Mouse (Mus musculus) layer of hippocampus, adult 9-10 months (tissue): ENCODE data around the gene Fam102a.
A peak's percentile ranks its signal among the peaks of the same experiment; 100 is the strongest.

ENCODE experiments used
- DNase-seq: peaks from one replicate; pipeline ENCODE4 v3.0.0; 2022; ENCODE audit warnings: low spot score

The Fam102a gene

DNA sequence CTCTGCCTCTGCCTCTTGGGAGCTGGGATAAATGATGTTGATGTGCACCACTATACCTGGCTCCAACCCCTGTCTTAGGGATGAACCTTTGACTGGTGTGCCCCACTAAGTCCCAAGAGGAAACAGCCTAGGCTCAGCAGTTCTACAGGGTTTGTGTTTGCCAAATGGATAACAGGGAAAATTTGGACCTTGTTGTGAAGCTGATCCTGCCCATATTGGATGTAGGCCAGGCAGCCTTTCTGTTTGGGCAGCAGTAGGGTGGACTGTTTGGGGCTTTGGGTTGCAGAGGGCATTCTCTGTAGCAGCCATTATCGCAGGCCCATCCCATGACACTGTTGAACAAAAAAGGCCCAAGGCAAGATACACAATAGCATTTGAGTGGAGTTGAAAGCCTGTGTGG is 11.8 kb downstream of the Fam102a start:
- no peak for DNase-seq

DNA sequence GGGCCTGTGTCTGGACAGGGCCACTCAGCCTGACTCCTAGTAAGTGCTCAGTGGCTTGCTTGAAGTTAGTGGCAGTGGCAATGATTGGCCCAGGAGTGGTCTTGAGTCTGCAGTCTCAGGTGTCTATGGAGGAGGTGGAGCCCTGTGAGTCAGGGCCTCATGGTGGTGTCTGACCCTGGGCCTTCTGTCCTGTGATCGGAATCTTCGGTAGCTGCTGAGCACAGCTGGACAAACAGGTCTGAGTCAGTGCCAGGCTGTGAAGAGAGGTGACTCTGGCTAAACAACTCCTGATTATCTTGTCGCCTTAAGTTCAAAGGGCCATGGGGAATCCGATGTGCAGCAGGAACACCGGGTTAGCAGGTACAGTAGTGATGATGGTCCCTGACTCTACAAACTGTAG is 12.2 kb downstream of the Fam102a start:
- DNase-seq: no peak

DNA sequence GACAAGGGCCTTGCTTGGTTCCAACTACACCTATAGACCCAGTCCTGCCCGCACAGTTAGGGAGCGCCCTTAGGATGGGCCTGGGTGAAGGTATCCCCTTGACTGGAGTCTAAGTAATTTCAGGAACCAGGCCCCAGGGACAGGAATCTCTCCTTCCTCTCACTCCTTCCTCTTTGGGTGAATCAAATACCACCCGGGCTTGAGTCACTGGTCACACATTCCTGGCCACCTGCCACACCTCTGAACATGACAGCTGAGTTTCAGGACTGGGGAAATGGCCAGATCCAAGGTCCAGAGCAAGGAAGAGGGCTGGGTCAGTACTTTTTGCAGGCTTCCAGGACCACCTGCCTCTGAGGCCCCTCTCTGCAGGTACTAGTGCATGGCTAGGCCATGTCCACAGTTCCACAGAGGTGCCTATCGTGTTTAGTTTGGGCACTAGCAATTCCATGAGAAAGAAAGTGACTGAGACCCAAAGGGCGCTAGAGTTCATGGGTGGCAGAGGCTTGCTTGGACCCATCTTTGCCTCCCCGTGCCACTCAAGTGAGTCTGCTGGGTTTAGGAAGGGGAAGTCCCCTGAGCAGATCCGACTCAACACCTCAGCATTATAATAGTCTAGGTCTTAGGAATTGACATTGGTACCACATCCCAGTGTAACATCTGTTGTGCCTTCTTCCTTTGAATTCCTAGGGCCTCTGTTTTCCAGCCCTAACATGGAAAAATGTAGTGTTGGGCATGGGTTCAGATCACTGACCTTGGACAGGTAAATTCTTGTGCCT is 13.0 kb downstream of the Fam102a start:
- DNase-seq: no peak

DNA sequence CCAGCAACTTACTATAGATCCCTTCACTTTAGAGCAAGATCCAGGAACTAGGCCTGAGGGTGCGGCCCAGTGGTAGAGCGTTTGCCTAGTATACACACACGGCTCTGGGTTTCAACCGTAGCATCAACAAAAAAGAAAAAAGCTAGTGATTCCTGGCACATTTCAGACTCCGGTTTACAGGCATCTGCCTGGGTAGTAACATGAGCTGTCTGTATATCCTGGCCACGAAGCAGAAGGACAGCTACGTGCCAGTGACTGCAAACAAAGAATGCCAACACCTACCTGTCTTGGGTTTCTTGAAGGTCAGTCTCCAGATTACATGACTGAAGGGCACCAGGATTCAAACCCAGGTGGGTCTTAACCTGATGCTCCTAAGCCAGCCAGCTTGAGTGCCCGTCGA is 14.0 kb downstream of the Fam102a start:
- DNase-seq: no peak

DNA sequence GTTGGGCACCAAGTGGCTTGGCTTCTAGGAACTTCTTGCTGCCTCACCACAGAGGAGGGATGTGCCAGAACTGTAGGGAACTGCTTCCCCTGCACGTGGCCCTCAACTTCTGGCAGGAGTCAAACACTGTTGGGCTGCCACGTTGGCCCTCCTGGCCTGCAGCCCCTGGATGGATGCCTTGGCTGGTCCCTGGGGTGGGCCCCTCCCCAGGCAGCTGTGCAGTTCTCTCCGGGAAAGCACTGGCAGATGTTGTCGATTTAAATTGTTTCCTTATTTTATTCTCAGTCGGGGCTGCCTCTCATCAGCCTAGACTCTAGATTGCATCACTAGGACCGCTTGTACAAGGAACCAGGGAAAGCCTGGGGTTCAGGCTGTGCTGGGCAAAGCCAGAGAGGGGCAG is 14.6 kb downstream of the Fam102a start:
- no peak for DNase-seq

DNA sequence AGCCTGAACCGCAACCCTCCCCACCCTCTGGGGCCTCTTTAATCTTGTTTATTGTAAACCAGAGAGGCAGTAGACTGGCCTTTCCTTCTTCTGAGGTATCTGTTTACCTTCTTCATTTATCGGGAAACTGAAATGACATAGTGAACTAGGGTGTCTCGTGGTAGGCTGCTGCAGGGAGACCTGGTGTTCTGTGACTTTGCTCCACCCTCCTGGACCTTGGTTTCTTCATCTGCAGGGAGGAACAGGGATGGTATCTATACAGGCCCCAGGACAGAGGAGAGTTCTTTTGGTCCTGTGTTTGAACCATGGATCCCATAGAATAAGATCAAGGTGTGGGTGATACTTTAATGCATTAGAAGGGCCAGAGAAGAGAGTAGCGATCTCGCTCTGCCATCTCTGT is 16.1 kb downstream of the Fam102a start:
- no peak for DNase-seq

DNA sequence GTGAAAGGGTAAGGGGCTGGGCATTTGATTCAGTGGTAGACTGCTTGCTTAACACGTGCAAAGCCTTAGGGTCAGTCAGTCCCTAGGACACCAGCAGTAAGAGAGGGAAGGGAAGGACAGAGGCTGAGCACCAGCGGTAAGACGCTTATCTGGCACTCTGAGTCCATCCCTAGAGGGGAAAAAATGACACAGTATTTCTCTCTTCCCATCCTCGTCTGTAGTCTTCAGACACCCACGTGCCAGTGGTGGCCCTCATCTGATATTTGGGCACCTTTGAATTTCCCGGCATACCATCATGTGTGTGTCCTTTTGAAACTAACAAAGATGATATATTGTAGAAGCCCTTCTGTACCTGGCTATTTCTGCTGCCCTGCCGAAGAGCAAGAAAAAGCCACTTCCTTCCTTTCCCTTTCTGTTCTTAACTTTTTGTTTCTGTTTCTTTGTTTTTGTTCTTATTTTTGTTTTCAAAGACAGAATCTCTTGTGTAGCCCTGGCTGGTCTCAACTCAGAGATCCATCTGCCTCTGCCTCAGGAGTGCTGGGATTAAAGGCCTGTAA is 18.5 kb downstream of the Fam102a start:
- no peak for DNase-seq

DNA sequence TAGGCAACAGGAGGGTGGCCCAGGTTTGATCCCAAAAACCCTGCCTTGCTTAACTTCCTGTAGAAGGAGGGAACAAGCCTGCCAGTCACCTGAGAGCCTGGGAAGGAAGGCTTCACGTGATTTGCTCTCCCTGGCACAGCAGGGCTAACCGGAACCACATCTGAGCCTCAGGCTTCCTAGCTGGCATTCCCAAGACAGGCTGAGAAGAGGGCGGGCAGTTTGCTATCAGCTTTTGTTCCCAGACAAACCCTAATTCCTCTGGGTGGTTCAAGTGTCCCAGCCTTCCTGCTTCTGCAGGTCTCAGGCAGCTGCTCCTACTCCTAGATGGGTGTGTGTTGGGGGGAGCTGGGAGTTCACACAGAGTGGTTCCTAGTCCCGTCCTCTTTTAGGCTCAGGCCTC is 20.4 kb downstream of the Fam102a start:
- DNase-seq: no peak

DNA sequence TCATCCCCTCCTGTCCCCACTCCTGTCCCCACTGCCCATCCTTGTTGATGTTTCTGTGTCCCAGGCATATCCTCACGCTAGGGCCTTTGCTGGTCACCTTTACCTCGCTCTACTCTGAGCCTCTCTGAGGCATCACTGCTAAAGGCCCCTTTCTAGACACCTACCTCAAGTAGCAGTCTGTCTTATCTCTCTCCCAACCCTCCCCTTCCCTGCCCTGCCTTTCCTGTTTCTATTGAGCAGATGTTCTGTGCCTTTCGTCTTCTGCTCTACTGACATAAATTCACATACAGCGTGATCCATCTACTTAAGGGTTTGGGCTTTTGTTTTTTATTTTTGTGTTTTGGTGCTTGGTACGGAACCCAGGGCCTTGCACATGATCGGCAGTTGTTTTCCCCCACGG is 20.9 kb downstream of the Fam102a start:
- DNase-seq: no peak

DNA sequence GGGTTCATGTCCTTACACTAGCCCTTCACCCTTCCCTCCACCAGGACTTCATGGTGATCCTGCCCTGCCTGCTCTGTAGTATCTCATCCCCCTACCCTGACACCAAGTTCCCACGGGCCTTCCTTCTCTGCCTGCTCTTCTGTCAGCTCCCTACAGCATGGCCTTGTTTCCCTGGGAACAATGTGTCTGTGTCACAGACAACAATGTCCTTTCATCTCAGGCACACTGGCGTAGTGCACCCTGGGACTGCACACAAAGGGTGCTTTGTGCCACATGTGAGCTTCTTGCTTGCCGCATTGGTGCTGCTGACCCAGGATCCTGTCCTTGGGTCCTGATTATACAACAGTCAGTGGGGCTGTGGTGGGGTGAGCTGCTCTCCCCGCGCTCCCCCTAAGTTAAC is 24.4 kb downstream of the Fam102a start:
- DNase-seq: no peak

DNA sequence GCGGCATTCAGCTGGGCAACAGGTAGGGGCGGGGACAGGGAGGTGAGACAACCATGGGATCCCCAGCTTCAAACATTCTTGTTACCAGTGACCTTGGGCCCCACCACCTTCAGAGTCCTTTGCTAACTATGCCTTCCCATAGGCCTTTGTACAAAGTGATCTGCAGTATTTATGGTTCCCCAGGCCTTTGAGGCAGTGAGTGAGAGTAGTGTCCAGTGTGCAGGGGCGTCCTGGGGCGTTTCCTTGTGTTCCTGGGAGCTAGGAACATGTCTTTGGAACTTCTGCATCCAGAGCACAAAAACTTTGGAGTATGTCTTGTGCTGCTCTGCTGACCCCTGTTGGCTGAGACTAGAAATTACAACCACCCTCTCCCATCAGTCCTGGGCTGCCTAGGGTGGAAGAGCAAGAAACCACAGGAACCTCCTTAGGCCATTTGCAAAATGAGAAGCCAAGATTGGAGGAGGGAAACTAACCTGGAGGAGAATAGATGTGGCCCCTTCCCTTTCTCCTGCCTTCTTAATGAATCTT is 31.5 kb downstream of the Fam102a start:
- no peak for DNase-seq

DNA sequence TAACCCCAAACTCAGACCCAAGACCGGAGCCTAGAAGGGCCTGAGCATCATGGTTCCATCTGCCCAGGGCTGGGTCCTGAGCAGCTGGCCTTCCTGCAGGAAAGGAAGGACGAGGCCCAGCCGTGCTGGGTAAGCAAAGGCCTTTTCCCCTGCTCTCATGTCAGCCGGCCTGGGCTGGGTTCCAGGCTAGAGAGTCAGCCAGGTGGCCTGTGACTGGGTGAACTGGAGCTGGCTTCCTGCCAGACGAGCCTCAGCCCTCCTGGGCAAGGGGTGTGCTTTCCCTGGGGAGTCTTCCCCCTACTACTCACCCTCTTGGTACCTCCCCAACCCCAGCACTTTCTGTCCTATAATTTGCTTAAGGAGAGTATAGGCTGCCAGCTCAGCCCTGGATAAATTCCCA is 33.0 kb downstream of the Fam102a start:
- DNase-seq: no peak

DNA sequence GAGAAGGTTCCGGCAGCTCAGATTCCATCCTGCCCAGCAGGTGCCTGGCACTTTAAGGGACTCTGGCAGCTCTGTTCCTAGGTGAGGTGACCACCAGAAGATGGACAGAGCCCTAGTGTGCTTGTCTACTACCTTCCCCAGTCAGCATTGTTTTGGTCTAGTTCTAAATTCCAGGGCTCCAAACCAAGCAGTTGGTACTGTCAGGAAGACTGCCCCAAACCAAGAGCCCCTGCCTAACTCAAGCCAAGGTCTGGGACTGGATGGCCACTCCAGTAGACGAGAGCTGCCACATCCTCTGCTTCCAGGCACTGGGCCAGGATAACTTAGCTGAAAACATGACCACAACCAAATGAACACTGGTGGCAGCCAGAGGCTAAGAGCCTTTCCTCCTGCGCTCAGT is 33.8 kb downstream of the Fam102a start:
- no peak for DNase-seq

DNA sequence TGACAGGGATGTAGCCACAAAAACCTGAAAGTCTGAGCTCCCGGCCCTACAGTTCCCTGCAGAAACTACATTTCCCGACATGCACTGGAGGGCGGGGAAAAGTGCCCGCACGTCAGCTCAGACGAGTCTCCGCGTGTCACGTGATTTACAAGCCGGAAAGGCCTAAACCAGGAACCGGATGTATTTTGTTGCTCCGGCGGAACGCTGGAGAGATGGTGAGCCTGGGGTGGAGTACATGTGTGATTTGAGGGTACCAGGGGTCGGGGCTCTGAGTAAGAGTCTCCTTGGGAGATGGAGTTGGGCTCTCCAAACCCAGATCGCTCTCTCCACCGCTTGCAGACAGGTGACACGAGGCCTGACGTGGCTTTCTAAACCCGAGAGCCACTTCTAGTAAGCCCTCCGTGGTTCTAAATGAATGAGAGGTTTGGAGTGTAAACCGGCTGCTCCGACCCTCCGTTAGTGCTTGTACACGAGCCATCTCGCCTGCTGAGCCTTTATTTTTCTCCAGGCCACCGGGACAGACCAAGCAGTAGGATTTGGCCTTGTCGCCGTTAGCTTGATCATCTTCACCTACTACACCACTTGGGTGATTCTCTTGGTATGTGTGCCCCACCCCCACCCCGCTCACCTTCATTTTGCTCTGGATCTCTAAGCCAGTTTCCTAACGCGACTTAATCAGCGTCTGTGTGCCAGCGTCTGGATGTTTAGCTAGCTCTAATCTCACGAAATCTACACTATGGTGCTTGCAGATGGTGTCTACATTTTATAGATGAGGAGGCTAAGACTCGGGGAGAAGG is 35.8 kb downstream of the Fam102a start, which contains the start of gene Dpm2:
Gene Dpm2, plus strand, starts transcription at position 161 of the 797 bp plus-strand sequence.
- peak; percentile 84 for DNase-seq

DNA sequence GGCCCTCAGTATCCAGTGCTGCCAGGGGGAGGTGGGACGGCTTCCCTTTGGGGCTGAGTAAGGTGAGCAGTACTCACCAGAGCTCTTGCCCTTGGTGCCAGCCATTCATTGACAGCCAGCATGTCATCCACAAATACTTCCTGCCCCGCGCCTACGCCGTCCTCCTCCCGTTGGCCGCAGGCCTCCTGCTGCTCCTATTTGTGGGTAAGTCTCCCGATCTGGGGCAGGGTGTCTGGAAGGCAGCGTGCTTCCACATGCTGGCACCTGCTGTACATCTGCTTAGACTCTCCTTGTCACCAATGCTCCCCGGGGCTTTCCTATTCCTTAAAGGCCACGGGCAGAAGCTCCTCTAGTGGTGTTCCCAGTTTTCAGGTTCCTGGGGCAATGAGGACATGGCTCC is 37.1 kb downstream of the Fam102a start:
- DNase-seq: no peak

DNA sequence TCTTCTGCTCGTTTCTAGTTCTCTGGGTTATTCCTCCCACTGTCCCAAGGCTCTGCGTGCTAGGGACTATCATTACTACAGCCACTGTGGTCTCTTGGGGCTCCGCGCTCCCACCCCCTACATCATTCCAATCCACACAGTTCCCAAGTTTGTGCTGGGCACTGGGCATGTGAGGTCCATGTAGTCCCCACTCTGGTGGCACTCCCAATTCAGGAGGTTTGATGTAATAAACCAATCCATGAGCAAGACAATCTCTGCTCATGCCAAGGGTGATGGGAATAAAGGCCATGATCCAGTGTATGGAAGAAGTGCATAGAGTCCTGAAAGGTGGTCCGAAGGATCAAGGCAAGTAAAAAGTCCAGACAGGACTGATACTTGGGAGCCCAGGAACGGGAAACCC is 39.4 kb downstream of the Fam102a start, which contains the start of gene Pip5kl1:
Gene Pip5kl1, plus strand, starts transcription at position 301 of the 400 bp plus-strand sequence.
- no peak for DNase-seq

DNA sequence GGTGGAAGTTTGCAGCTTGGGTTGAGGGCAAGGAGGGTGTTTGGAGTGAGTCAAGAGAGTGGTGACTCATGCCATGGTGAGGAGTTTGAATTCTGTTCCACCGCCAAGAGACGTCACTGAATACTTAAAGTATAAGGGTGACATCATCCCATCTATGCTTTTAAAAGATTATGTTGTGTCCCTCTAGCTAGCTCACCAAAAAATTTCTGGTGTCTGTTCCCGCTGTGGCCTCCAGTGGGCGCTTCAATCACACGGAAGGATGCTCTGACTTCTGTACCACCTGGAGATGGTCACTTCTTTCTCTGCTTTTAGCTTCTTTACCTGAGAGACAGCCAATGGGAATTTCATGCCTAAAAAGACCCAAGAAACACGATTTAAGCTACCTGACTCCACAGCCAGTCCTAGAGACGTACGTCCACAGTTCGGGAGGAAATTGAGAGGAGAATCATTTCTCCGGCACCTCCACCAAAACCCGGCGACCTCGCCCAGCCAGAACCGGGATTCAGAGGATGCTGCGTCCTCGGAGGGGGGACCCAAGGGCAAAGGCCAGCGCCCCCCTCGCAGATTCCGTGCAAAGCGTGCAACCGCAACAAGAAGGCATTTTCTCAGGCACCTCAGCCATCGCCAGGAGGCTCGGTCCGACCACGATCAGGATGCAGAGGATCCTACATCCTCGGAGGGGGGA is 39.9 kb downstream of the Fam102a start:
- peak; percentile 61 for DNase-seq

DNA sequence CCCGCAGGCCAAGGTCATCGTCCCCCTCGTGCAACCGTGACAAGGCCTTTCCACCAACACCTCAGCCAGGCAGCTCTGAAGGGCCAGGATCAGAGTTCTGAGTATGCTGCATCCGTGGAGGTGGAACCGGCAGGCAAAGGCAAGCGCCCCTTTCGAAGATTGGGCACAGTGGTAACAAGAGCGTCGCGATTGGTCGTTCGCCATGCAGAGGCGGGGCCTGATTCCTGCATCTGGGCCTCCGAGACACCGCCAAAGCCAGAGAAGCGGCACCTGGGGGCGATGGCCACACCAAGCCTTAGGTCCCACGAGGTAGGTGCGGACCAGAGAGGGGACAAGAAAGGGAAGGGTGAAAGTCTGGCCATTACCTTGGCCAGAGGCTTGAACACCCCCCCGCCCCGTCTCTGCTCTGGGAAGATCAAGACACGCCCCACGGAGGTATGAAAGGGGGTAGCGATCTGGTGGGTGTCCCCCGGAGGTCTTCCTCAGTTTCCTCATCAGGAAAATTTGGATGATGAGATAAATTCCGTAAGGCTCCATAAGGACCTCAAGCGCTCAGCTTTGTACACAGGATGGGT is 40.5 kb downstream of the Fam102a start, which contains the start of gene 9430097D07Rik:
Gene 9430097D07Rik, minus strand, starts transcription at position 99 of the 575 bp plus-strand sequence.
- no peak for DNase-seq

DNA sequence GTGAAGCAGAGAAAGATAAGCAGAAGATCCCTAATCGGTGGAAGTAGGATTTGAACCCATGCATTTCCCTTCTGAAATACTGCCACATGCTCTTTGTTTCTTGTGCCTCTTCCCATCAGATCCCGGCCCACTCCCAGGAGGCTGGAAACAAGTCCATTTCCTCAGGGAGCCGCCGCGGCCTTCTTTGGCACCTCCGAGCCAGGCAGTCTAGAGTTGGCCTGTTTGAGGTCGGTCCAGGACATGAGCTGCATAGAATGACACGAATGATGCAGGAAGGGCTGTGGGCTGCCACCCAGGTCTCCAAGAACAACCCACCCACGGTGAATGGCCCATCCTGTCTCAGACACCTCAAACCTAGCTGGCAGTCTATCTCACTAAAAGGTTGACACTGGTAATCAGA is 41.4 kb downstream of the Fam102a start:
- DNase-seq: no peak

DNA sequence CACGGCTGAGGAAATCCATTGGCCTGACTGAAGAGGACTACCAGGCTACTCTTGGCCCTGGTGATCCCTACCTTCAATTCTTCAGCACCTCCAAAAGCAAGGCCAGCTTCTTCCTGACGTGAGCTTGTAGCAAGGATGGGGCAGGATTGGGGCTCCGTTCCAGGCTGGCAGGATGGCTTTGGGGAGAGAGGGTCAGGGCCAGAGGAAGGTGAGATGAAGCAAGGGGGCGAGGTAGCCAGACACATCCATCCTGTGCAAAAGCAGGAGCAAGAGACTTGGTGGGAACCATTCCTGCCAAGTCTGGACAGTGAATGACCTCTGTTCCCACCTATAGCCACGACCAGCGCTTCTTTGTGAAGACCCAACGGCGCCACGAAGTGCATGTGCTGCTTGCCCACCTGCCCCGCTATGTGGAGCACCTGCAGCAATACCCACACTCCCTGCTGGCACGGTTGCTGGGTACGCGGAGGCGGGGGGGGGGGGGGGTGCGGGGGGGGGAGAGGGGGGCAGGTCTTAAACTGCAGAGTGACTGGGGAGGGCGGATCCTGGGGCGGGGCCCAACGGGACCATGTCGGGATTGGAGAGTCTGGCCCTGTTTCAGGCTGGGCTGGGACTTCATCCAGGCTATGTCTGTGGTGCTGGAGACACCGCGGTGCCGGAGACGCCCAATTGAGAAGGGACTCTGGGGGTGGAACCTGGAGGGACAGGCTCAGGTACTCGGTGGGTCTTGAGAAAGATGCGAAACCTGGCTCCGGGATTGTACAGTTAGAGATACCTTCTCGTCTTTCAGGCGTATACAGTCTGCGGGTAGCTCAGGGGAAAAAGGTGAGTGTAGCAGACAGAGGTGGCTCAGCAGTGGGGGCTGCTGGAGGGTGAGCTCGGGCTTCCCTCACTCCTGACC is 43.3 kb downstream of the Fam102a start:
- DNase-seq: no peak
